In genomic region chr9:121880840-121881239, GRCm38 (mm10) we compare ENCODE assay signal across 7 mouse cellular contexts. TPM values are rescaled to one million over a fixed set of nuclear protein-coding genes. Genes with fewer than 3 reads are reported as not detected.
DNase-seq lines count a peak whose midpoint lies in the region; ATAC-seq and TF ChIP-seq lines count a peak whose summit lies in the region.

No protein-coding gene starts in this region.

- intact Hi-C loops in left cerebral cortex, postnatal 14 days (cut with DNase I): loop anchor here (5.0 kb wide), 1 partner anchor 106 kb away; no protein-coding TSS in a partner anchor

- no peak overlapping the region for H3K4me3 ChIP-seq in hindbrain, postnatal 0 days (ENCODE audit: low read length)
- H3K4me3 ChIP-seq in midbrain, embryonic 10.5 days: no peak overlapping the region

- no peak overlapping the region for H3K4me2 ChIP-seq in hindbrain, postnatal 0 days (ENCODE audit: low read depth, low read length)

- no peaks in the 10 kb centered on the region for H3K9me3 ChIP-seq in hindbrain, postnatal 0 days (ENCODE audit: low read length)
- no peaks in the 10 kb centered on the region for H3K9me3 ChIP-seq in midbrain, embryonic 10.5 days (replicated peaks)

- ATAC-seq in hindbrain, postnatal 0 days: peak; percentile 68; the same call in 1 of the 2 replicates

- TF ChIP-seq CTCF in hindbrain, postnatal 0 days (IDR thresholded peaks at IDR 0.05; ENCODE audit: low read depth): peak; percentile 77

- H3K27me3 ChIP-seq in hindbrain, postnatal 0 days (ENCODE audit: insufficient read depth, low read length): no peaks in the 10 kb centered on the region
- no peaks in the 10 kb centered on the region for H3K27me3 ChIP-seq in midbrain, embryonic 10.5 days (ENCODE audit: low read depth, poor library complexity, severe bottlenecking)

- H3K4me1 ChIP-seq in hindbrain, postnatal 0 days (ENCODE audit: insufficient read depth, low read length): no peaks in the 10 kb centered on the region
- H3K4me1 ChIP-seq in midbrain, embryonic 10.5 days: peaks cover 8% of the 10 kb centered on the region

- WGBS in hindbrain, postnatal 0 days: 19% methylated on average over 14 of the region's 14 CpGs
- 35% methylated on average over 14 of the region's 14 CpGs for WGBS in midbrain, embryonic 10.5 days

- no peaks in the 10 kb centered on the region for H3K36me3 ChIP-seq in hindbrain, postnatal 0 days (ENCODE audit: insufficient read depth, low read length)
- no peaks in the 10 kb centered on the region for H3K36me3 ChIP-seq in midbrain, embryonic 10.5 days

- no peak overlapping the region for H3K27ac ChIP-seq in hindbrain, postnatal 0 days
- H3K27ac ChIP-seq in midbrain, embryonic 10.5 days (replicated peaks): no peak overlapping the region

- H3K9ac ChIP-seq in hindbrain, postnatal 0 days (replicated peaks; ENCODE audit: low read length): no peak overlapping the region

- DNase-seq in ZHBTc4 (ENCODE audit: low read depth, low spot score): peak; percentile 88
- DNase-seq in cerebellum, postnatal 25 days: peak; percentile 39 to 76
- DNase-seq in gastrocnemius, postnatal 10 days: peak; percentile 84
- DNase-seq in hindbrain, postnatal 0 days (ENCODE audit: low spot score): peak; percentile 81
- DNase-seq in left cerebral cortex, postnatal 14 days (ENCODE audit: low spot score in 2 of 2): peak; percentile 79 to 88
- peak; percentile 71 for DNase-seq in midbrain, embryonic 10.5 days (ENCODE audit: low spot score)
- peak; percentile 61 to 78 for DNase-seq in spleen, adult 18-20 months

RNA-seq across cellular contexts. Expression of gene Ackr2, which starts 17.3 kb away (rescaled TPM):
- 1 to 10 TPM; 1.6 to 2.2 TPM for total RNA-seq in gastrocnemius, postnatal 10 days (2021)
- total RNA-seq in hindbrain, postnatal 0 days (2014; rRNA removed): 1.0 and 5.1 TPM in 2 replicates
- 0.93 and 1.0 TPM in 2 replicates for polyA plus RNA-seq in hindbrain, postnatal 0 days (2015; fragmentation: Nextera tagmentation; extraction: Ambion mirVana)
- 1 to 10 TPM; 5.2 to 7.8 TPM for total RNA-seq in left cerebral cortex, postnatal 14 days (2021)
- 0.78 and 0.84 TPM in 2 replicates for polyA plus RNA-seq in midbrain, embryonic 10.5 days (2016; fragmentation: Nextera tagmentation; extraction: Ambion mirVana)

RNA-seq across cellular contexts. Expression of gene Higd1a, which starts 22.7 kb away (rescaled TPM):
- 10 to 100 TPM; 75.4 to 98.1 TPM for total RNA-seq in gastrocnemius, postnatal 10 days (2021)
- total RNA-seq in hindbrain, postnatal 0 days (2014; rRNA removed): 27.2 and 36.9 TPM in 2 replicates
- 191 and 197 TPM in 2 replicates for polyA plus RNA-seq in hindbrain, postnatal 0 days (2015; fragmentation: Nextera tagmentation; extraction: Ambion mirVana)
- total RNA-seq in left cerebral cortex, postnatal 14 days (2021): 100 to 1,000 TPM in 1 of 2 experiments, 10 to 100 TPM in 1; 99.1 to 108 TPM
- 207 and 245 TPM in 2 replicates for polyA plus RNA-seq in midbrain, embryonic 10.5 days (2016; fragmentation: Nextera tagmentation; extraction: Ambion mirVana)

RNA-seq across cellular contexts. Expression of gene Cyp8b1, which starts 35.3 kb away (rescaled TPM):
- total RNA-seq in gastrocnemius, postnatal 10 days (2021): not detected
- not detected in 2 replicates for total RNA-seq in hindbrain, postnatal 0 days (2014; rRNA removed)
- not detected in 2 replicates for polyA plus RNA-seq in hindbrain, postnatal 0 days (2015; fragmentation: Nextera tagmentation; extraction: Ambion mirVana)
- total RNA-seq in left cerebral cortex, postnatal 14 days (2021): not detected
- polyA plus RNA-seq in midbrain, embryonic 10.5 days (2016; fragmentation: Nextera tagmentation; extraction: Ambion mirVana): not detected in 2 replicates

RNA-seq across cellular contexts. Expression of gene Ccdc13, which starts 41.6 kb away (rescaled TPM):
- total RNA-seq in gastrocnemius, postnatal 10 days (2021): under 1 TPM; 0.79 to 0.85 TPM
- 3.7 and 5.6 TPM in 2 replicates for total RNA-seq in hindbrain, postnatal 0 days (2014; rRNA removed)
- 3.3 and 4.0 TPM in 2 replicates for polyA plus RNA-seq in hindbrain, postnatal 0 days (2015; fragmentation: Nextera tagmentation; extraction: Ambion mirVana)
- 1 to 10 TPM; 9.1 to 9.3 TPM for total RNA-seq in left cerebral cortex, postnatal 14 days (2021)
- 2.4 and 2.9 TPM in 2 replicates for polyA plus RNA-seq in midbrain, embryonic 10.5 days (2016; fragmentation: Nextera tagmentation; extraction: Ambion mirVana)
